In the genomic region with DNA sequence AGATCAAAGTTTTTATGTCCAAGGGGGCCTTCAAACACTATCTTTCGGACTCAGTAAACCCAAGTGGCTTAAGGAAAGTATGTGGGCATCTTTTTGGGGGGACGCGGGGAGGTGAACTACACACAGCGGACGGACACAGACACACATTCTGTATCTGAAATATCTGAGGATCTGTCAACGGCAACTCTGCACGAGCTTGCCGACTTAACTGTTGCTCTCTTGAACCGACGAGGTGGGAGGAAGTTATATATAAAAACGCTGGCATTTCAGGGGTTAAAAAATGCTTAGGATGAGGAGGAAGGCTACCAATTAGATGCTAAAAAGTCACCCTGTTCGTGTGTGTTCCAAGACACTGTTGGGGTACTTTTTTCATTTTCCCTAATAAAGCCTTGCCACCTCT, we compare ENCODE assay signal across 8 mouse cellular contexts. TPM values are rescaled to one million over a fixed set of nuclear protein-coding genes. Genes with fewer than 3 reads are reported as not detected.
DNase-seq lines count a peak whose midpoint lies in the region; ATAC-seq lines count a peak whose summit lies in the region.

No protein-coding gene starts in this region.

- H3K4me1 ChIP-seq in kidney, embryonic 15.5 days = peaks cover 16% of the 10 kb centered on the region
- H3K4me1 ChIP-seq in brown adipose tissue, adult 24 weeks (ENCODE audit: control insufficient read depth, insufficient read depth, insufficient read length, low read length) = peaks cover 3% of the 10 kb centered on the region; the same call in 1 of the 2 replicates
- H3K4me1 ChIP-seq in hindbrain, embryonic 13.5 days (replicated peaks) = peaks cover 18% of the 10 kb centered on the region
- peaks cover 6% of the 10 kb centered on the region for H3K4me1 ChIP-seq in midbrain, embryonic 14.5 days (ENCODE audit: control insufficient read depth, insufficient read depth, low read length)

- no peak for ATAC-seq in kidney, embryonic 15.5 days (replicated peaks; ENCODE audit: low FRiP score)
- no peak for ATAC-seq in hindbrain, embryonic 13.5 days (ENCODE audit: low FRiP score)
- no peak for ATAC-seq in midbrain, embryonic 14.5 days (ENCODE audit: low FRiP score, low TSS enrichment)

- no peak overlapping the region for H3K27ac ChIP-seq in kidney, embryonic 15.5 days
- peak overlapping the region; percentile 88 for H3K27ac ChIP-seq in brown adipose tissue, adult 24 weeks (replicated peaks; ENCODE audit: low read depth, low read length)
- peak overlapping the region; percentile 93; the same call in 1 of the 2 replicates for H3K27ac ChIP-seq in hindbrain, embryonic 13.5 days
- no peak overlapping the region for H3K27ac ChIP-seq in midbrain, embryonic 14.5 days (replicated peaks; ENCODE audit: low read depth, low read length)

- no peak for DNase-seq in kidney, adult 11 months
- DNase-seq in midbrain, embryonic 14.5 days = no peak
- no peak for DNase-seq in adrenal gland, adult 18-20 months (ENCODE audit: low spot score in 2 of 2)
- DNase-seq in cerebellum, adult 11 months = no peak
- DNase-seq in right cerebral cortex, postnatal 25 days = no peak

- no peaks in the 10 kb centered on the region for H3K9me3 ChIP-seq in kidney, embryonic 15.5 days (replicated peaks)
- H3K9me3 ChIP-seq in hindbrain, embryonic 13.5 days = no peaks in the 10 kb centered on the region
- H3K9me3 ChIP-seq in midbrain, embryonic 14.5 days (ENCODE audit: control insufficient read depth, low read length) = no peaks in the 10 kb centered on the region

- H3K4me3 ChIP-seq in kidney, embryonic 15.5 days (replicated peaks) = peak overlapping the region; percentile 97
- peak overlapping the region; percentile 92 for H3K4me3 ChIP-seq in brown adipose tissue, adult 24 weeks (ENCODE audit: insufficient read depth, low read depth, low read length)
- H3K4me3 ChIP-seq in hindbrain, embryonic 13.5 days = peak overlapping the region; percentile 98
- peak overlapping the region; percentile 96 for H3K4me3 ChIP-seq in midbrain, embryonic 14.5 days (replicated peaks; ENCODE audit: low read depth, low read length)

- H3K4me2 ChIP-seq in kidney, embryonic 15.5 days = peak overlapping the region; percentile 80
- H3K4me2 ChIP-seq in hindbrain, embryonic 13.5 days = peak overlapping the region; percentile 60
- peak overlapping the region; percentile 71 for H3K4me2 ChIP-seq in midbrain, embryonic 14.5 days (ENCODE audit: low read length)

- H3K9ac ChIP-seq in kidney, embryonic 15.5 days = peak overlapping the region; percentile 88
- H3K9ac ChIP-seq in hindbrain, embryonic 13.5 days = peak overlapping the region; percentile 95
- H3K9ac ChIP-seq in midbrain, embryonic 14.5 days (replicated peaks; ENCODE audit: low read length) = peak overlapping the region; percentile 89

- H3K27me3 ChIP-seq in kidney, embryonic 15.5 days = no peaks in the 10 kb centered on the region
- H3K27me3 ChIP-seq in hindbrain, embryonic 13.5 days = no peaks in the 10 kb centered on the region
- no peaks in the 10 kb centered on the region for H3K27me3 ChIP-seq in midbrain, embryonic 14.5 days (ENCODE audit: control insufficient read depth, insufficient read depth, low read length)

- H3K36me3 ChIP-seq in kidney, embryonic 15.5 days = peaks cover 34% of the 10 kb centered on the region
- peaks cover 28% of the 10 kb centered on the region for H3K36me3 ChIP-seq in hindbrain, embryonic 13.5 days
- H3K36me3 ChIP-seq in midbrain, embryonic 14.5 days (ENCODE audit: control insufficient read depth, insufficient read depth, low read length) = peaks cover 20% of the 10 kb centered on the region

- 37% methylated on average over 12 of the region's 12 CpGs for WGBS in kidney, embryonic 15.5 days
- WGBS in hindbrain, embryonic 13.5 days = 45% methylated on average over 12 of the region's 12 CpGs
- WGBS in midbrain, embryonic 14.5 days = 43% methylated on average over 12 of the region's 12 CpGs

RNA-seq across cellular contexts. Expression of gene Fam76a, which starts 0.9 kb away (rescaled TPM):
- polyA plus RNA-seq in kidney, embryonic 15.5 days (2015; fragmentation: Nextera tagmentation; extraction: Ambion mirVana) = 35.1 and 35.8 TPM in 2 replicates
- polyA plus RNA-seq in brown adipose tissue, adult 24 weeks (2012; ENCODE audit: insufficient read depth, insufficient read length, missing spikeins) = 15.7 and 17.8 TPM in 2 replicates
- 38.7 and 38.9 TPM in 2 replicates for polyA plus RNA-seq in hindbrain, embryonic 13.5 days (2015; fragmentation: Nextera tagmentation; extraction: Ambion mirVana)
- 41.9 and 47.5 TPM in 2 replicates for polyA plus RNA-seq in midbrain, embryonic 14.5 days (2014; fragmentation: Nextera tagmentation; extraction: Ambion mirVana)
- total RNA-seq in adrenal gland, adult 18-20 months (2021) = 10 to 100 TPM; 25.2 to 26.1 TPM

RNA-seq across cellular contexts. Expression of gene Stx12, which starts 37.2 kb away (rescaled TPM):
- 55.9 and 57.7 TPM in 2 replicates for polyA plus RNA-seq in kidney, embryonic 15.5 days (2015; fragmentation: Nextera tagmentation; extraction: Ambion mirVana)
- polyA plus RNA-seq in brown adipose tissue, adult 24 weeks (2012; ENCODE audit: insufficient read depth, insufficient read length, missing spikeins) = 53.6 and 63.8 TPM in 2 replicates
- 141 and 144 TPM in 2 replicates for polyA plus RNA-seq in hindbrain, embryonic 13.5 days (2015; fragmentation: Nextera tagmentation; extraction: Ambion mirVana)
- polyA plus RNA-seq in midbrain, embryonic 14.5 days (2014; fragmentation: Nextera tagmentation; extraction: Ambion mirVana) = 192 and 197 TPM in 2 replicates
- 10 to 100 TPM; 58.8 to 59.2 TPM for total RNA-seq in adrenal gland, adult 18-20 months (2021)

RNA-seq across cellular contexts. Expression of gene Fgr, which starts 52.4 kb away (rescaled TPM):
- 0.63 and 0.81 TPM in 2 replicates for polyA plus RNA-seq in kidney, embryonic 15.5 days (2015; fragmentation: Nextera tagmentation; extraction: Ambion mirVana)
- 0.55 TPM in 1 of 2 replicates, not detected in the other for polyA plus RNA-seq in brown adipose tissue, adult 24 weeks (2012; ENCODE audit: insufficient read depth, insufficient read length, missing spikeins)
- 0.13 TPM in 1 of 2 replicates, not detected in the other for polyA plus RNA-seq in hindbrain, embryonic 13.5 days (2015; fragmentation: Nextera tagmentation; extraction: Ambion mirVana)
- polyA plus RNA-seq in midbrain, embryonic 14.5 days (2014; fragmentation: Nextera tagmentation; extraction: Ambion mirVana) = 0.08 TPM in 1 of 2 replicates, not detected in the other
- total RNA-seq in adrenal gland, adult 18-20 months (2021) = under 1 TPM; 0.43 to 0.58 TPM

Comparison
In these comparisons a context has a peak if more than half of its experiments do, and no peak if none do; other contexts are left out.
1. H3K27ac ChIP-seq: peak in brown adipose tissue, adult 24 weeks (single experiment) and hindbrain, embryonic 13.5 days (single experiment); none in kidney, embryonic 15.5 days (single experiment) and midbrain, embryonic 14.5 days (single experiment).
2. Peak in every context shown above with its lines, with median percentiles within 50 percentile points of each other: H3K4me2 ChIP-seq, H3K4me3 ChIP-seq and H3K9ac ChIP-seq.